Mouse (Mus musculus): ENCODE results near the gene Mc3r. TPM values are rescaled to one million over a fixed set of nuclear protein-coding genes. Genes with fewer than 3 reads are reported as not detected.

Mc3r gene
- polyA plus RNA-seq, 1 experiment from 2014 or later, result not detected

DNA sequence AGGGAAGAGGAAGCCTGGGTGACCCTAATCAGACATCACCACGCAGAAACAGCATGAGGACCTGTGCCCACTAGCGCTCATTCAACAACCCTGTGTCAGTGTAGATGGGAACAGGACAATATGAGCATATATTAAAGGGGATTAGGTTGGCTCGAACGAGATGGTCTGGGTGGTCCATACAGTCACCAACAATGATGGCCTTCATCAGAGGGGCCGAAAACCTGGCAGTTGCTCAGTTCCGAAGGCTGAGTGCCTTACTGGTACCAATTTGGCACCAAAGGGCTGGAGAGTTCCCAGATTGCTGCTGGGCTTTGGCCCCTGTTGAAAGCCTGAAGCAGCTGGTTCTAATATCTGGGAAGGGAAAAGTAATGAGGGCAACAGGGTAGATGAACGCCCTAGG lies 25.4 kb upstream of the Mc3r start:
- Histone ChIP-seq H3K36me3 (no peaks in the 10 kb centered on the region), H3K9ac (no peak overlapping the region), H3K4me1 (no peaks in the 10 kb centered on the region), H3K27ac (no peak overlapping the region), H3K27me3 (peaks cover 4% of the 10 kb centered on the region; the same call in 1 of the 2 replicates), H3K4me3 (no peak overlapping the region), H3K9me3 (replicated peaks) (no peaks in the 10 kb centered on the region), H3K4me2 (replicated peaks) (no peak overlapping the region)
- WGBS, result 79% methylated on average over 7 of the region's 7 CpGs
- no peak for ATAC-seq (ENCODE audit: low FRiP score)

DNA sequence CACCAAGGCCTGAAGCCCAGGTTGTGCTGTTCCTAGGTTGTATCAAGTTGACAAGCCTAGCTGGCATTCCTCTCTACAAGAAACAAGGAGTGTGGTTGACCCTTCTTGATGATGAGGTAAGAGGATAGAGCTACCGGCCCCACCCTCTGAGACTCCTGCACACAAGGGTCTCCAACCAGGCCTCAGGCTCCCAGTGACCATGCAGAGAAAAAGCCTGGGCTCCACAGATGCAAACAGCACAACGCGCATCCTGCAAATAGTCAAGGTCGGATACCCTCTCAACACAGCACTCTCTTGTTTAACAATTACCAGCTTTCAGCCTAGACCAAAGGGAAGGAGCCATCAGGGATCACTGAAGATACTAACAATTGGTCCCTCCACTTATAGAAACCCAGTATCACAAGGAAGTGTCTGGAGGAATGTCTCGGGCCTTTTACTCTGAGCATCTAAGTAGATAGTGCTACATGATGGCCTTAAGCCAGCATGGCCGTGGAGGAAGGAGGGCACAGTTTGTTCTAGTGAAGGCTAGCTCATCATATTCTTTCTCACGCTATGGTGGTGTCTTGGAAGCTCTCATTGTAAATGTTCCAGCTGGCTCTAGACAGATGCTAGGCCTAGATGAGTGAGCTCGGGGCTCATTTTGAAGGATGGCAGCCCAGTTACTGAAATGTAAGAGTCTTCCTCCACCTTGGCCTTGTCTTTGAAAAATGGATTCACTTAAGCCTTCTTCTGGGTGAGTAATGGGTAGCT lies 24.7 kb upstream of the Mc3r start:
- H3K4me2 ChIP-seq (replicated peaks), result no peak overlapping the region
- H3K27me3 ChIP-seq, result peaks cover 4% of the 10 kb centered on the region; the same call in 1 of the 2 replicates
- no peak overlapping the region for H3K27ac ChIP-seq
- no peaks in the 10 kb centered on the region for H3K36me3 ChIP-seq
- WGBS, result 89% methylated on average over 8 of the region's 8 CpGs
- ATAC-seq (ENCODE audit: low FRiP score), result no peak
- no peak overlapping the region for H3K4me3 ChIP-seq
- H3K4me1 ChIP-seq, result no peaks in the 10 kb centered on the region
- no peak overlapping the region for H3K9ac ChIP-seq
- H3K9me3 ChIP-seq (replicated peaks), result no peaks in the 10 kb centered on the region

DNA sequence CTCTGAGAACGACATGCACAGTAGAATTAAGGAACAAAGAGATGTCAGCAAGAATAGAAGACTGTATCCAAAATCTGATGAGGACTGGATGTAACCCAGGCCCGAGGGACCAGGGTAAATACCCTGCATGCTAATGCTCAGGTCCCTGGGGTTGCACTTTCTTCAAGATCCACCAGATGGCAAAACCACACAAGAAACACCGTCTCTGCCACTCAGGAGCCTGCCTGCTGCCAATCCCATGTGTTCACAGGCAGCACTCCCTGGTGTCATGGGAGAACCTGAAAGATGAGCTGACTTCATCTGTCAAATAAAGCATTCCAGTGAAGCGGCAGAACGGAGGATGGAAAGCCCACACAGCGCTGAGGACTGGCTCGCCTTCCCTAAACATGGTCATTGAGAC lies 21.3 kb upstream of the Mc3r start:
- Histone ChIP-seq H3K4me2 (replicated peaks) (no peak overlapping the region), H3K4me1 (no peaks in the 10 kb centered on the region), H3K27ac (no peak overlapping the region), H3K27me3 (peaks cover 4% of the 10 kb centered on the region; the same call in 1 of the 2 replicates), H3K36me3 (no peaks in the 10 kb centered on the region), H3K4me3 (no peak overlapping the region), H3K9ac (no peak overlapping the region), H3K9me3 (replicated peaks) (no peaks in the 10 kb centered on the region)
- WGBS, result 31% methylated on average over 7 of the region's 7 CpGs
- ATAC-seq (ENCODE audit: low FRiP score), result peak; percentile 58; the same call in 1 of the 2 replicates

DNA sequence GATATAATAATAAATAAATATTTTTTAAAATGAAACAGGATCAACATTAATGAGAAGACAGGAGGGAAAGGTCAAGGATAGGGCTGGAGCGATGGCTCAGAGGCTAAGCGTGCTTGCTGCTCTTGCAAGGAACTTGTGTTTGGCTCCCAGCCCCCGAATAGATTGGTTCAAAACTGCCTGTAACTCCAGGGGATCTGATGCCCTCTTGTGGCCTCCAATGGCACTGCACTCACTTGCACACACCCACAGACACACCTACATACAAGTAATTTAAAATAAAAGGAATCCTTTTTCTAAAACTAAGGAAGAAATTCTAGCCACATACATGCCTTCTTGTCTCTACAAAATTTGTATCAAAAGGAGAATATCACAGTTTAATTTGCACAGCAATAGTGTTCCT lies 20.5 kb upstream of the Mc3r start:
- Histone ChIP-seq H3K4me3 (no peak overlapping the region), H3K27me3 (peaks cover 4% of the 10 kb centered on the region; the same call in 1 of the 2 replicates), H3K36me3 (no peaks in the 10 kb centered on the region), H3K27ac (no peak overlapping the region), H3K9me3 (replicated peaks) (no peaks in the 10 kb centered on the region), H3K4me1 (no peaks in the 10 kb centered on the region), H3K4me2 (replicated peaks) (no peak overlapping the region), H3K9ac (no peak overlapping the region)
- no peak for ATAC-seq (ENCODE audit: low FRiP score)
- 91% methylated on average over 3 of the region's 3 CpGs for WGBS

DNA sequence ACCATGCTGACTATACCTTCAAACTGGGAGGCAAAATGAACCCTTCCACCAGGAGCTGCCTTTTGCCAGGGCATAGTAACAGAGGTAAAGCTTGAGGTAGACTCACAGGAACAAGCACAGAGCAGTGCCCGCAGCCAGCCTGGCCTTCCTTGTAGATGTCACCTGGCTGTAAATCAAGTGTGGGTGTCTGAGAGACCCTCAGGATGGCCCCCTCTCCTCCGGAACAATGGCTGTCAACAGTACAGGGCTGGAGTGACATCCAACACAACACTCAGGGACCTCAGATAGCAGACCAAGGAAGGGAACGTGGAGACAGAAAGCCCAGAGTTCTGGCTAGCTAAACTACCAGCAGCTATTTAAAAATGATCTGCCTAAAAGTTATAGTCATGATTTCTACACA lies 19.1 kb upstream of the Mc3r start:
- no peaks in the 10 kb centered on the region for H3K36me3 ChIP-seq
- H3K4me2 ChIP-seq (replicated peaks), result no peak overlapping the region
- H3K27ac ChIP-seq, result no peak overlapping the region
- no peak overlapping the region for H3K9ac ChIP-seq
- no peaks in the 10 kb centered on the region for H3K27me3 ChIP-seq
- 56% methylated on average over 3 of the region's 3 CpGs for WGBS
- ATAC-seq (ENCODE audit: low FRiP score), result no peak
- no peak overlapping the region for H3K4me3 ChIP-seq
- H3K4me1 ChIP-seq, result no peaks in the 10 kb centered on the region
- no peaks in the 10 kb centered on the region for H3K9me3 ChIP-seq (replicated peaks)

DNA sequence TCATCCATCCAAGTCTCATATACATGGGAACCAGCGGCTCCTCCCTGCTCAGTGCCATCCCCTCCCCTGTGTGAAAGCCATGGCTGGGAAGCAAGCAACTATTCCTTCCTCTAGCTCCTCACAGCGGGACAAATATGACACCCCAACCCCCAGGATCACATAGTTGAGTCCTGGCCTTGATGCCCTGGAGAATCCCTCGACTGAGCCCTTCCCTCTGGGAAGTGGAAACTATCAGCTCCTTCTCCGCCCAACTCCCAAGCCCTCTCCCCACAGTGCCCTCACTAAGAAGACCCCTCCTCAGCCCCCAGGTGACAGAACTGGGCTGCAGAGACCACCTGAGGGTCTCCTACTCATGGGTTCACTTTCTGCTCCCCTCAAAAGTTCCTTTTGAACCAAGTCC lies 18.2 kb upstream of the Mc3r start:
- Histone ChIP-seq H3K27me3 (no peaks in the 10 kb centered on the region), H3K9ac (no peak overlapping the region), H3K4me2 (replicated peaks) (no peak overlapping the region), H3K27ac (no peak overlapping the region), H3K4me1 (no peaks in the 10 kb centered on the region), H3K36me3 (no peaks in the 10 kb centered on the region), H3K9me3 (replicated peaks) (no peaks in the 10 kb centered on the region), H3K4me3 (no peak overlapping the region)
- ATAC-seq (ENCODE audit: low FRiP score), result no peak
- 55% methylated on average over 4 of the region's 4 CpGs for WGBS

DNA sequence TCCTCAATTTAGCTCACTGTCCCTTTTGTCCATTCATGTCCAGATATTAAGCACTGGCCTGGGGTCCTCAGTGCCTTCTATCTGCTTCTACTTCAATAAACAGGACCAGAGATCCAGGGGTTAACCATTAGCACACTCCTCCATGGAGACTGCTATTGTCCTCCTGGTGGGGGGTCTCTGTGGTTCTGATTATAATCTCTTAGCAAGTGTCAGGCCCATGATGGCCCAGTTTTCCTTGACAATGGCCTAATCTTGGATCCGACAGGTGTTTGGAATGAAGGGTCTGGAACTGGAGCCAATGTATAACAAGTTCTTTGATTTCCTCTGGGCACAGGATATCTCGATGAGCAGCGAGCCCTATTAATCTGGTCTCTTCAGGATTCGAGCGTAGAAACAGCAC lies 10.1 kb upstream of the Mc3r start:
- no peaks in the 10 kb centered on the region for H3K36me3 ChIP-seq
- H3K27ac ChIP-seq, result no peak overlapping the region
- H3K9ac ChIP-seq, result no peak overlapping the region
- no peak for ATAC-seq (ENCODE audit: low FRiP score)
- no peaks in the 10 kb centered on the region for H3K9me3 ChIP-seq (replicated peaks)
- H3K27me3 ChIP-seq, result no peaks in the 10 kb centered on the region
- H3K4me3 ChIP-seq, result no peak overlapping the region
- WGBS, result 74% methylated on average over 5 of the region's 5 CpGs
- no peaks in the 10 kb centered on the region for H3K4me1 ChIP-seq
- H3K4me2 ChIP-seq (replicated peaks), result no peak overlapping the region

DNA sequence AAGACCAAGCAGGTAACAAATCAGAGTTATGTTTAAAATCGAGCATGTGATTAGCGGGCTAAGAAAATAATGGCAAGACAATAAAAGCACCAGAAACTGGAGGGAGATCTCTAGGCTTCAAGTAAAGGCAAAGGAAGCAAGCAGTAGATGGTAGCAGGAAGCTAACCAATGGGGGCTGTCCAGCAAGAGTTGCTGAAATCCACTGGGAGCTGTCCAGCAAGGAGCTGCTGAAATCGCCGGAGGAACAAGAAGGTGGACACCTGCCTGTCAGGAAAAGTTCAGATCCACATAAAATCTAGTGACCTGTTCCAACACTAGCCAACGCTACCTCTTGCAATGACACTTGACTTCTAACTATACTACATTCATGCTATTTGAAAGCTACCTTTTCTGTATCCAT lies 7.3 kb upstream of the Mc3r start:
- Histone ChIP-seq H3K27ac (no peak overlapping the region), H3K4me2 (replicated peaks) (no peak overlapping the region), H3K27me3 (no peaks in the 10 kb centered on the region), H3K4me1 (no peaks in the 10 kb centered on the region), H3K36me3 (no peaks in the 10 kb centered on the region), H3K9ac (no peak overlapping the region), H3K9me3 (replicated peaks) (no peaks in the 10 kb centered on the region), H3K4me3 (no peak overlapping the region)
- WGBS, result 23% methylated on average over 5 of the region's 5 CpGs
- ATAC-seq (ENCODE audit: low FRiP score), result no peak

DNA sequence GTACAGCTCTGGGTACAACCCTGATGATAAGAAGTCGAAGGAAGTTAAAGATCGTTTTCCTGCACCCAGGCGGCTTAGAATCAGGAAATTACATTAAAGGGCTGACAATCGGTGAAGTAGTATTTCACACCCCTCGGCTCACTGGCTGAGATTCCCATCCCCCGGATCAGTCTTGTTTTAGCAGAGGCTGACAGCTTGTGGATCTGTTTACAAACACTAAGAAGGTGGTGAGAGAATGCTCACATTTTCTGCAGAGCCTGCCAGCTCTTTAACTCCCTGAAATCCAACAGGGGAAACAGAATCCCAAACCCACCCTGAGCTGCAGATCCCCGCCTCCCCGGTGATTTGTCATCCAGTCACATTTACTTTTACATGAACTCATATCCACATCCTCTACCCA lies 2.8 kb upstream of the Mc3r start:
- Histone ChIP-seq H3K9me3 (replicated peaks) (no peaks in the 10 kb centered on the region), H3K4me3 (no peak overlapping the region), H3K4me1 (0 out of 2 replicates have a peak, but pooled peaks cover 5% of the 10 kb centered on the region), H3K27ac (no peak overlapping the region), H3K27me3 (peaks cover 17% of the 10 kb centered on the region), H3K4me2 (replicated peaks) (no peak overlapping the region), H3K36me3 (no peaks in the 10 kb centered on the region), H3K9ac (no peak overlapping the region)
- WGBS, result 75% methylated on average over 8 of the region's 8 CpGs
- no peak for ATAC-seq (ENCODE audit: low FRiP score)

DNA sequence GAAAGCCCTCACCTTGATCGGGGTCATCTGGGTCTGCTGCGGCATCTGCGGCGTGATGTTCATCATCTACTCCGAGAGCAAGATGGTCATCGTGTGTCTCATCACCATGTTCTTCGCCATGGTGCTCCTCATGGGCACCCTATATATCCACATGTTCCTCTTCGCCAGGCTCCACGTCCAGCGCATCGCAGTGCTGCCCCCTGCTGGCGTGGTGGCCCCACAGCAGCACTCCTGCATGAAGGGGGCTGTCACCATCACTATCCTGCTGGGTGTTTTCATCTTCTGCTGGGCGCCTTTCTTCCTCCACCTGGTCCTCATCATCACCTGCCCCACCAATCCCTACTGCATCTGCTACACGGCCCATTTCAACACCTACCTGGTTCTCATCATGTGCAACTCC lies 1.0 kb downstream of the Mc3r start:
- Histone ChIP-seq H3K9me3 (replicated peaks) (no peaks in the 10 kb centered on the region), H3K27me3 (peaks cover 20% of the 10 kb centered on the region), H3K36me3 (no peaks in the 10 kb centered on the region), H3K4me1 (0 out of 2 replicates have a peak, but pooled peaks cover 5% of the 10 kb centered on the region), H3K9ac (no peak overlapping the region), H3K27ac (no peak overlapping the region), H3K4me2 (replicated peaks) (no peak overlapping the region), H3K4me3 (no peak overlapping the region)
- WGBS, result 81% methylated on average over 14 of the region's 14 CpGs
- ATAC-seq (ENCODE audit: low FRiP score), result no peak

DNA sequence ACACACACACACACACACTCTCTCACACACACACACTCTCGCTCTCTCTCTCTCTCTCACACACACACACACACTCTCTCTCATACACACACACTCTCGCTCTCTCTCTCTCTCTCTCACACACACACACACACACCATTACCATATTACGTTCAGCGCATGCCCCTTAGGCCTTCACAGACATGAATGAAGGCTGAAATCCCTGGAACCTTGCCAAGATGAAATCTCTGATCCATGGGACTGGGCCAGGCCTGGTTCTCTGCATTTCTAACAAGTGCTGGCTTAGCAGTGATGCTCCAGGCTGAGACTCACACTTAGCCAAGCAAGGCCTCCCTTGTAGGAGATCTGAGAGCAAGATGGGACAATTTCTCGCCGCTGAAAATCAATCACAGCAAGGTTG lies 8.1 kb downstream of the Mc3r start:
- Histone ChIP-seq H3K4me3 (no peak overlapping the region), H3K27ac (no peak overlapping the region), H3K4me1 (0 out of 2 replicates have a peak, but pooled peaks cover 3% of the 10 kb centered on the region), H3K9me3 (replicated peaks) (no peaks in the 10 kb centered on the region), H3K4me2 (replicated peaks) (no peak overlapping the region), H3K9ac (no peak overlapping the region), H3K27me3 (no peaks in the 10 kb centered on the region), H3K36me3 (no peaks in the 10 kb centered on the region)
- 81% methylated on average over 6 of the region's 6 CpGs for WGBS
- peak; percentile 38; the same call in 1 of the 2 replicates for ATAC-seq (ENCODE audit: low FRiP score)

DNA sequence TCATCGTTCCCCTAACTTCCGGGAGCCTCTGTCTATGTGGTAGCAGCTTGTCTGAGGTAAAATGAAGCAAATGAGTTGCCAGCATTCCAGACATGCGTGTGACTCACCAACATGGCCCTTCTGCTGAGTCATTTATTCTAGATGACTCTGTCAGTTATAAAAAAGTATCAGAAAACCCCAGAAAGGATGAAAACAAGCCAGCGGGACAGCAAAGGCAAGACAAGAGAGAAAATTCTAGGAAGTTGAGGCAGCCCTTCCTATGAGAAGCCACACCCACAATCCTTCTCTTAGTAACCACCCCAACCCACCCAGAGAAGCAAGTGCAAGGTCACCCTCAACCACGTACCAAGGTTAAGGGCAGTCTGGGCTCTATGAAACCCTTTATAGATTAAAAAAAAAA lies 8.7 kb downstream of the Mc3r start:
- no peak overlapping the region for H3K27ac ChIP-seq
- ATAC-seq (ENCODE audit: low FRiP score), result no peak
- 83% methylated on average over 5 of the region's 5 CpGs for WGBS

DNA sequence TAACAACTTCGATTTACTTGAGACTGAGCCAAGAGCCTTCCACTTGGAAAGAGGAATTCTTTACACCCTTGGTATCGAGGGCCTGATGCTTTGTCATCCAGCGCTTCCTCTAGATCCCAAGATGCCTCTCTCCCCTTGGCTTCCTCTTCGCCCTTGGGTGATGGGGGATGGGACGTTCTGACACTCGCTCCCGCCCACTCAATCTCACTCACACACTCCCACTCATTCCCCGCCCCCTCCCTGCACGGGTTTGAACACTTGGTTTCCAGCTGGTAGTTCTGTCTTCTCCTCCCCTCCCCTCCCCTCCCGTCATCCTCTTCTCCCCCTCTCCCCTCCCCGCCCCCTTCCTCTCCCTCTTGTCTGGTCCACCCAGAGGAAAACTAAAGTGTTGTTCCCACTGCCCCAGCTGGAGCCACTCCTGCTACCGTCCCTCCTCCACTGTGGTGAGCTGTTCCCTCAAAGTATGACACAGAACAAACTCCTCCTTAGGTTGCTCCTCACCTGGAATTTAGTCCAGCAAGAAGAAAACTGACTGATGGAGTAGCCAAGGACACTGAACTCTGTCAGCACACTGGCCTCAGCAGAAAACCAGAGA lies 9.3 kb downstream of the Mc3r start:
- WGBS, result 42% methylated on average over 12 of the region's 12 CpGs
- no peaks in the 10 kb centered on the region for H3K9me3 ChIP-seq (replicated peaks)
- H3K4me2 ChIP-seq (replicated peaks), result no peak overlapping the region
- ATAC-seq (ENCODE audit: low FRiP score), result no peak; the same call in 1 of the 2 replicates
- H3K27ac ChIP-seq, result no peak overlapping the region
- no peak overlapping the region for H3K4me3 ChIP-seq
- H3K27me3 ChIP-seq, result no peaks in the 10 kb centered on the region
- H3K9ac ChIP-seq, result no peak overlapping the region
- H3K36me3 ChIP-seq, result no peaks in the 10 kb centered on the region
- 0 out of 2 replicates have a peak, but pooled peaks cover 3% of the 10 kb centered on the region for H3K4me1 ChIP-seq

More for the DNA sequence above, 8.7 kb downstream of the Mc3r start:
- no peaks in the 10 kb centered on the region for H3K36me3 ChIP-seq
- H3K9ac ChIP-seq, result no peak overlapping the region
- no peak overlapping the region for H3K4me2 ChIP-seq (replicated peaks)
- H3K4me1 ChIP-seq, result 0 out of 2 replicates have a peak, but pooled peaks cover 3% of the 10 kb centered on the region
- H3K9me3 ChIP-seq (replicated peaks), result no peaks in the 10 kb centered on the region
- no peak overlapping the region for H3K4me3 ChIP-seq
- no peaks in the 10 kb centered on the region for H3K27me3 ChIP-seq
